Mouse (Mus musculus) bone marrow, adult 2 months (tissue): ENCODE measurements around the gene Ccdc187. TPM values are rescaled to one million over a fixed set of nuclear protein-coding genes. Genes with fewer than 3 reads are reported as not detected.

Experiments
- H3K27ac ChIP-seq: fragments of 200-500 bp; 2 replicates; pipeline ENCODE4 v1.5.1; 2012; ENCODE audit warnings: low read depth, mild to moderate bottlenecking, control low read depth, inconsistent platforms, low read length; ENCODE audit not compliant: control insufficient read depth, poor library complexity, insufficient read depth
- H3K4me1 ChIP-seq: fragments of 200-500 bp; 2 replicates; pipeline ENCODE4 v1.6.1; 2011; ENCODE audit warnings: low read length; ENCODE audit not compliant: control insufficient read depth, insufficient read depth
- H3K4me3 ChIP-seq: fragments of 200-500 bp; replicated peaks from 2 replicates; pipeline ENCODE3; 2011; ENCODE audit warnings: mild to moderate bottlenecking, low read depth, low read length, control low read depth; ENCODE audit not compliant: control insufficient read depth
- CTCF ChIP-seq: fragments of 200-500 bp; IDR thresholded peaks from 2 replicates; pipeline ENCODE4 v1.5.1; 2011; ENCODE audit warnings: low read length, control low read depth; ENCODE audit not compliant: control insufficient read depth, insufficient read depth
- POLR2A ChIP-seq: fragments of 200-500 bp; IDR thresholded peaks from 2 replicates; pipeline ENCODE4 v1.6.1; 2011; ENCODE audit warnings: low read depth, mild to moderate bottlenecking, control low read depth, low read length, borderline replicate concordance; ENCODE audit not compliant: control insufficient read depth
- WGBS: fragments of 180-500 bp; shearing (Covaris S2); methylation state at CpG from one replicate; pipeline ENCODE4 v1.1.7; 2018; 5-methylcytosine and 5-hydroxymethylcytosine counted together
- polyA plus RNA-seq: library from polyadenylated mRNA; stranded (reverse); fragments of >200 nt; gene quantifications from 2 replicates; pipeline ENCODE4 v1.2.4, GENCODE M21; 2011; ENCODE audit warnings: low replicate concordance; ENCODE audit not compliant: missing spikeins, insufficient read depth, insufficient read length

Gene Ccdc187
- polyA plus RNA-seq, 1 experiment, result not detected

DNA sequence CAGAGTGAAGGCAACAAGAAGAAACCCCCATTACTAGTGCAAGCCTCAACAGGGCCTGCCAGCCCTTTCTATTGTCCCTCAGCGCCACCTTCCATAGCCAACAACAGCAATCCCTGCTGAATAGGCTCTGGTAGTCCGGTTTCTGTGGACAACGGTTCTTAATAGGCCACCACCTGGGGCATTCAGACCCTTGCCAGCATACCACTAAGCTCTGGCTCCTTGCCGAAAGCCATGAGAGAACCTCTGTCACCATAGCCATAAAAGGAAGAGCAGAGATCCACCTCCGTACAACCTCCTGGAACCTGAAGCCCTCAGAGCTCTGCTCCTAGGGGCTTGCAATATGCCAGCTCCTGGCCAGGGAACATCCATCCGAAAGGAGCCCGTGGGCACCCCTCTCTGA, 5.0 kb upstream of the Ccdc187 start:
- WGBS, result 88% methylated on average over 7 of the region's 7 CpGs
- Histone ChIP-seq H3K27ac (no peak overlapping the region), H3K4me3 (no peak overlapping the region), H3K4me1 (no peaks in the 10 kb centered on the region)
- no peak for TF ChIP-seq POLR2A

GRCm38 (mm10) chr2:26298856-26299230, 4.5 kb upstream of the Ccdc187 start:
- H3K4me3 ChIP-seq, result no peak overlapping the region
- H3K4me1 ChIP-seq, result no peaks in the 10 kb centered on the region
- no peak overlapping the region for H3K27ac ChIP-seq
- 29% methylated on average over 4 of the region's 4 CpGs for WGBS
- no peak for TF ChIP-seq POLR2A
- TF ChIP-seq CTCF, result no peak

GRCm38 (mm10) chr2:26298208-26298855, 4.0 kb upstream of the Ccdc187 start:
- Histone ChIP-seq H3K27ac (no peak overlapping the region), H3K4me1 (no peaks in the 10 kb centered on the region), H3K4me3 (no peak overlapping the region)
- 2% methylated on average over 10 of the region's 10 CpGs for WGBS
- TF ChIP-seq POLR2A (no peak), CTCF (no peak)

DNA sequence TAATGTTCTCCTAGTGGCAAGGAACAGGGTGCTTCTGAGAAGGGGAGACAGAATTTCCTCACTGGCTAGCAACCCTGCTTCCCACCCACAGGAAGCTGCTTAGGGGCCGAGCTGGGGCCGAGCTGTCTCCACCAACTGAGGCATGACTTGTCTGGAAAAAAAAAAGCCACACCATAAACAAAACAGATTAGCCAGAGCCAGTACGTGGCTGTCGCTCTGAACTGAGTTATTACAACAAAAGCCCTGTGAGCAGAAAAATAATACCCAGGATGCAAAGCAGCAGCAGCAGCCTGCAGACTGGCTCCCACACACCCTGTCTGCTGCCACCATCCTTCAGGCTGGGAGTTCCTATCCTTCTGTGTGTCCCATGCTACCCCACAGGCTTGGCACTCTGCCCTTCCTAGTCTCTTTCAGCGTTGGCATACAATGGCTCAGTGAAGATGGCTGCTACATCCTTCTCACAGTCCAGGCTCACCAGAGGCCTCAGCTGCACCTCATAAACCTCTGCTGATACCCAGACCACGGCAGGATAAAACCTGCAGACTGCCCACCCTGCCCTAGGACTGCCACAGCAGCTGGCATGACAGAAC, 2.3 kb upstream of the Ccdc187 start:
- Histone ChIP-seq H3K4me3 (no peak overlapping the region), H3K4me1 (no peaks in the 10 kb centered on the region), H3K27ac (no peak overlapping the region)
- TF ChIP-seq POLR2A (no peak), CTCF (no peak)
- WGBS, result 13% methylated on average over 6 of the region's 6 CpGs

DNA sequence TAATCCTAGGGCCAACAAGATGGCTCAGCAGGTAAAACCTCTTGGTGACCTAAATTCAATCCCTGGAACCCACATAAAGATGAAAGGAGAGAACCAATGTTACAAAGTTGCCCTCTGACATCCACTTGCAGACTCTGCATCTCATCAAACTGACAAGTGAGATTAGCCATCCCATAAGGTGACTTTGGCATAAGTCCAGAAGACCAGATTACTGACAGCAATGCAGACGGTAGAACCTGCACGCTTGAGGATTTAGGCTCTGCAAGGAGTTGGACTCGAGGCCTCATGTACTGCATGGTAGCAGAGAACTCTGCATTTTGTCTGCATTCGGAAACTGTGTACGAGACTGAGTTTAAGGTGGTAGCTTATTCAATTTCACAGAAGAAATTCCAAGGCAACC, 4.2 kb downstream of the Ccdc187 start:
- Histone ChIP-seq H3K4me1 (no peaks in the 10 kb centered on the region), H3K4me3 (no peak overlapping the region), H3K27ac (no peak overlapping the region)
- no peak for TF ChIP-seq POLR2A
- TF ChIP-seq CTCF, result no peak
- 81% methylated on average over 5 of the region's 5 CpGs for WGBS

DNA sequence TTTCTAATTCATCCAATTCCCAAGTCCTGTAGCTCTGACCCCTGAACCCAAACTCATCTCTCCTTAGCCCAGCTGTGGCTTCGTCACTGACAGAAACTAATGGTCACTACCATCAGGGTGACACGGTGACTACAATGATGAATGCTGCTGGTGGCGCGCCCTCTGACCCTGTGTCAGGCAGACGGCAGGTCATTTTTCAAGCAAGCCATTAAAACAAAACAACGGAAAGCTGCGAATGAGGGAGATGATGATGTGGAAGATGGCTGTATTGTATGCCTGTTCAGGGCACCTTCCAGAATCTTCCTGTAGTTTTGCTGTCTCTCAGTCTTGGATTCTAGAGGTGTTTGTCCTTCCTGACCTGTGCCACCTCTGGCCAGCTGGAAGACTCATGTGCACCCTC, 8.0 kb downstream of the Ccdc187 start:
- H3K27ac ChIP-seq, result no peak overlapping the region
- TF ChIP-seq CTCF, result no peak
- TF ChIP-seq POLR2A, result no peak
- H3K4me3 ChIP-seq, result no peak overlapping the region
- 89% methylated on average over 7 of the region's 7 CpGs for WGBS
- no peaks in the 10 kb centered on the region for H3K4me1 ChIP-seq

GRCm38 (mm10) chr2:26285804-26286203, 8.6 kb downstream of the Ccdc187 start:
- TF ChIP-seq POLR2A, result no peak
- no peak for TF ChIP-seq CTCF
- 71% methylated on average over 7 of the region's 7 CpGs for WGBS
- Histone ChIP-seq H3K27ac (no peak overlapping the region), H3K4me3 (no peak overlapping the region), H3K4me1 (no peaks in the 10 kb centered on the region)

DNA sequence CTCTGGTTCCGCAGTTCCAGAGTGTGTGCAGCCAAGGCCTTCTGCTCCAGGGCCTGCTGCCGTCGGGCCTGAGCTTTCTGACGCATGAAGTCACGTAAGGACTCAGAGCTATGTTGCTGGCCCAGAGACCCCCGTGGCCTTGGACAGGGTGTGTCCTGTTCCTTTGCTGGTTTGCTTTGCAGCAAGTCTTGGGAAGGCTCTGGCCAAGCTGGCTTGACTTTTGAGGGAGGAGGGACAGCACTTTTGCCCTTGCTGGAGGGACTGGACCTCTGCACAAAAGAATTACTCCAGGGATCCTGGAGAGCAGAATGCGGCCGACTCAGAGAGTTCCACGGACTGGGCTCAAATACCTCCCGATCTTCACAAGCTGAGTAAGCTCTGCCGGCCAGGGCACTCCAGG, 13.8 kb downstream of the Ccdc187 start:
- Histone ChIP-seq H3K27ac (no peak overlapping the region), H3K4me3 (no peak overlapping the region), H3K4me1 (no peaks in the 10 kb centered on the region)
- TF ChIP-seq CTCF (no peak), POLR2A (no peak)
- 80% methylated on average over 11 of the region's 11 CpGs for WGBS

DNA sequence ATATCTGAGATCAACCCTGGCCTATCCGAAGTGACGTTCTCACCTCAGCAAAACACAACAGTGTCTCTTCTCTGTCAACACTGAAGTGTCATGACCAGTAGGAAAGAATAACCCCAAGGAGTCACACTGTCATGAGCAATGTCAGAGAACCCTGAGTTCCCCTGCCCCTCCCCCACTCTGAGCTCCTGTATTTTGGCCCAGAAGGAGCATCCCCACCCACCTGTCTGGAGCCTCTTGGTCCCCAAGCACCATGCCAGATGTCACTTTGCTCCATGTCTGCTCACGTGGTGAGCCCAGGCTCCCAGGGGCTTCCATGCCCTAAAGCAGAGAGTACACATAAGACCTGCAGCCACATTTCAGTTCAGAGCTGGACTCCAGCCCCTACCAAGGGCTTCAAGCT, 14.6 kb downstream of the Ccdc187 start:
- no peak overlapping the region for H3K27ac ChIP-seq
- H3K4me1 ChIP-seq, result no peaks in the 10 kb centered on the region
- 75% methylated on average over 3 of the region's 3 CpGs for WGBS
- H3K4me3 ChIP-seq, result no peak overlapping the region
- no peak for TF ChIP-seq CTCF
